Mouse (Mus musculus) heart, postnatal 25 days (tissue): ENCODE results near the gene Retn. TPM values are rescaled to one million over a fixed set of nuclear protein-coding genes. Genes with fewer than 3 reads are reported as not detected.

Source experiments
- DNase-seq: peaks from one replicate; pipeline ENCODE4 v3.0.0; 2022; ENCODE audit warnings: low spot score
- intact Hi-C: fragments of 180-260 bp; cut with DNase I; formaldehyde crosslinking; loops from one replicate; pipeline ENCODE4 v1.15.1; 2025
- total RNA-seq, 2 experiments: library from RNA; stranded (reverse); gene quantifications; 2 replicates each; pipeline ENCODE4 v1.2.3; 2021

The Retn gene
- total RNA-seq, 2 experiments from 2014 or later, result 0.70 to 3.7 TPM

DNA sequence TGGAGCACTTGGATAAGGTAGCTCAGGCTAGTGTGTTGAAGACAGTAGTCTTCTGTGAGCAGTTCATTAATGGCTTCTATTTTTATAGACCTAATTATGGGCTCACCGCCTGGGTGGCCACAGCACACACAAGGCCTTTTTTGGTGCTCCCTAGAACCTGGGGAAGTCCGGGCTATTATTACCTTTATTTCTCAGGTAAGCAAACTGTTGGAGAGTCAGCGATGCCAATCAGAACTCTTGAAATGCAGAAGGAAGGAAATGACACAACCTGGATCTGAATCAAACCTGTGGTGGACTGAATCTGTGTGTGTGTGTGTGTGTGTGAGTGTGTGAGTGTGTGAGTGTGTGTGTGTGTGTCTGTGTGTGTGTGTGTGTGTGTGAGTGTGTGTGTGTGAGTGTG, 38.6 kb downstream of the Retn start, which contains the start of gene Fcer2a:
Gene Fcer2a, minus strand, starts transcription at position 55 of the 400 bp plus-strand sequence.
- no peak for DNase-seq
- intact Hi-C loops, result no loop called here

DNA sequence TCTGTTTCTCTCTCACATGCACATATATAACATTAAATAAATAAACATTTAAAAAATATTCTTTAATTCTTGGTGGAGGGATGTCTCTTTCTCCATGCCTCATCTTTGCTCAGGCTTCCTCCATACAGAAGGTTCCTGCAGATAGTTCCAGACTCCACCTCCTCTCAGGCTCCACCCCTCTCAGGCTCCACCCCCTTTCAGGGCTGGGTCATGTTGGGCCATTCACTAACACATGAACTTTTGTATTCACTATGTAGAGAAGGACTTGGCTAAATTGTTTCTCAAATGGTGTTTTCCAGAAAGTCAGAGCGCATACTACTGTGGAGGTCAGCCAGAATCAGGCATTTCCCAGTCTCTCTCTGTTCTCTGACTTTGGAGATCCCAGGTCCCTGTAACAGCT, 45.9 kb downstream of the Retn start:
- intact Hi-C loops, result no loop called here
- DNase-seq, result no peak

- intact Hi-C loops, result no loop called here
- DNase-seq, result no peak
These were observed 50.1 kb downstream of the Retn start for GRCm38 (mm10) chr8:3705711-3706110.

- DNase-seq, result no peak
- intact Hi-C loops, result no loop called here
These were observed 52.0 kb downstream of the Retn start for GRCm38 (mm10) chr8:3707611-3708010.

Other genes with a start within 250 kb of the Retn start
- 1 to 10 TPM; 3.2 to 3.4 TPM for gene Pex11g, start 188.1 kb upstream of the Retn start, total RNA-seq
- gene Tex45, start 184.9 kb upstream of the Retn start, total RNA-seq, result not detected
- gene Zfp358, start 162.6 kb upstream of the Retn start, total RNA-seq, result 10 to 100 TPM; 27.2 to 28.6 TPM
- gene Mcoln1, start 155.3 kb upstream of the Retn start, total RNA-seq, result 10 to 100 TPM; 18.5 to 22.0 TPM
- 10 to 100 TPM; 10.6 to 11.9 TPM for gene Pnpla6, start 140.4 kb upstream of the Retn start, total RNA-seq
- gene C330021F23Rik, start 87.8 kb upstream of the Retn start, total RNA-seq, result under 1 TPM in 1 of 2 experiments, not detected in 1; 0.25 TPM
- gene Camsap3, start 68.5 kb upstream of the Retn start, total RNA-seq, result under 1 TPM; 0.47 to 0.67 TPM
- 10 to 100 TPM; 14.5 to 14.9 TPM for gene Xab2, start 34.5 kb upstream of the Retn start, total RNA-seq
- 10 to 100 TPM; 70.6 to 80.3 TPM for gene Pet100, start 34.2 kb upstream of the Retn start, total RNA-seq
- gene Pcp2, start 30.2 kb upstream of the Retn start, total RNA-seq, result not detected
- gene Stxbp2, start 24.8 kb upstream of the Retn start, total RNA-seq, result 1 to 10 TPM; 4.5 to 4.8 TPM
- gene Mcemp1, start 10.0 kb downstream of the Retn start, total RNA-seq, result under 1 TPM; 0.22 to 0.34 TPM
- gene Fcor, start 16.6 kb downstream of the Retn start, total RNA-seq, result 1 to 10 TPM in 1 of 2 experiments, not detected in 1; 2.2 TPM
- gene Trappc5, start 20.5 kb downstream of the Retn start, total RNA-seq, result 10 to 100 TPM; 19.1 to 19.3 TPM
- under 1 TPM; 0.29 to 0.59 TPM for gene Fcer2a, start 38.4 kb downstream of the Retn start, total RNA-seq
- under 1 TPM; 0.65 to 0.67 TPM for gene Clec4g, start 64.9 kb downstream of the Retn start, total RNA-seq
- under 1 TPM; 0.22 to 0.42 TPM for gene Cd209a, start 93.2 kb downstream of the Retn start, total RNA-seq
- not detected for gene Cd209e, start 198.5 kb downstream of the Retn start, total RNA-seq
- not detected for gene Cd209d, start 222.8 kb downstream of the Retn start, total RNA-seq